In genomic region chr8:13254019-13254418, GRCm38 (mm10) we compare ENCODE assay signal across 8 mouse cellular contexts. TPM values are rescaled to one million over a fixed set of nuclear protein-coding genes. Genes with fewer than 3 reads are reported as not detected.
A peak's percentile ranks its signal among the peaks of the same experiment; 100 is the strongest.
DNase-seq lines count a peak whose midpoint lies in the region; ATAC-seq and TF ChIP-seq lines count a peak whose summit lies in the region.

Gene Adprhl1 (minus strand): TSS chr8:13254162.

- no peak within 1 kb of the TSS for H3K27ac ChIP-seq in MEL (ENCODE audit: control insufficient read depth, low read depth, low read length)
- no peak within 1 kb of the TSS for H3K27ac ChIP-seq in forebrain, embryonic 16.5 days (ENCODE audit: low read length)
- no peak within 1 kb of the TSS for H3K27ac ChIP-seq in layer of hippocampus, adult 2 months
- no peak within 1 kb of the TSS for H3K27ac ChIP-seq in lung, embryonic 14.5 days (ENCODE audit: low read depth)

- no peaks in the 10 kb centered on the region for H3K79me2 ChIP-seq in MEL (ENCODE audit: control insufficient read depth, insufficient read depth, low read length, poor library complexity)

- peak; percentile 76 for DNase-seq in MEL (ENCODE audit: low read depth, low spot score)
- DNase-seq in cerebellum, adult 11-12 months: peak; percentile 72
- peak; percentile 36 for DNase-seq in heart, postnatal 25 days (ENCODE audit: low spot score)
- peak; percentile 70 to 72 for DNase-seq in layer of hippocampus, adult 2 months (ENCODE audit: low spot score in 2 of 2)
- peak; percentile 78 for DNase-seq in lung, embryonic 14.5 days
- peak; percentile 24 for DNase-seq in ovary, postnatal 10 days (ENCODE audit: low spot score)
- DNase-seq in thymus, postnatal 0 days (ENCODE audit: low spot score): peak; percentile 66

- no peaks in the 10 kb centered on the region for H3K4me1 ChIP-seq in MEL (ENCODE audit: control insufficient read depth in 1 of 2, insufficient read depth in 2 of 2, low read length in 2 of 2)
- H3K4me1 ChIP-seq in forebrain, embryonic 16.5 days (replicated peaks; ENCODE audit: control insufficient read depth, insufficient read depth, low read length): no peaks in the 10 kb centered on the region
- H3K4me1 ChIP-seq in lung, embryonic 14.5 days (ENCODE audit: insufficient read depth): no peaks in the 10 kb centered on the region

- peak; percentile 63 for ATAC-seq in forebrain, embryonic 16.5 days
- ATAC-seq in lung, embryonic 14.5 days (ENCODE audit: insufficient read depth): peak; percentile 69; the same call in 1 of the 2 replicates

- TF ChIP-seq RAD21 in MEL (IDR thresholded peaks at IDR 0.05; ENCODE audit: low read depth, low read length): peak; percentile 89

- no peaks in the 10 kb centered on the region for H3K36me3 ChIP-seq in MEL (ENCODE audit: control insufficient read depth in 1 of 2, insufficient read depth in 2 of 2, low read length in 2 of 2)
- peaks cover 10% of the 10 kb centered on the region for H3K36me3 ChIP-seq in forebrain, embryonic 16.5 days (ENCODE audit: control insufficient read depth, insufficient read depth)
- H3K36me3 ChIP-seq in lung, embryonic 14.5 days (ENCODE audit: insufficient read depth): peaks cover 20% of the 10 kb centered on the region

- intact Hi-C loops in heart, postnatal 25 days (cut with DNase I): loop anchor here (5.0 kb wide), 1 partner anchor 42 kb away; no protein-coding TSS in a partner anchor

- H3K9ac ChIP-seq in MEL (ENCODE audit: control insufficient read depth, low read depth, low read length, poor library complexity, severe bottlenecking): no peak within 1 kb of the TSS
- H3K9ac ChIP-seq in forebrain, embryonic 16.5 days (replicated peaks; ENCODE audit: low read depth, low read length): no peak within 1 kb of the TSS
- no peak within 1 kb of the TSS for H3K9ac ChIP-seq in lung, embryonic 14.5 days

- no peak for TF ChIP-seq POLR2A in MEL (IDR thresholded peaks at IDR 0.05; ENCODE audit: control insufficient read depth in 1 of 2, insufficient read depth in 1 of 2, low read depth in 1 of 2, low read length in 2 of 2, poor library complexity in 1 of 2)

- no peak within 1 kb of the TSS for H3K4me3 ChIP-seq in MEL (ENCODE audit: control insufficient read depth in 1 of 2, insufficient read depth in 1 of 2, low read depth in 2 of 2, low read length in 2 of 2)
- no peak within 1 kb of the TSS for H3K4me3 ChIP-seq in forebrain, embryonic 16.5 days (replicated peaks; ENCODE audit: low read length)
- H3K4me3 ChIP-seq in layer of hippocampus, adult 2 months: no peak within 1 kb of the TSS
- H3K4me3 ChIP-seq in lung, embryonic 14.5 days (ENCODE audit: low read depth, low read length): no peak within 1 kb of the TSS

- 35% methylated on average over 8 of the region's 8 CpGs for WGBS in forebrain, embryonic 16.5 days
- 32% methylated on average over 8 of the region's 8 CpGs for WGBS in lung, embryonic 14.5 days

- peak; percentile 91 to 97 (median 97) for TF ChIP-seq CTCF in MEL (IDR thresholded peaks at IDR 0.05 in 2 of 3, conservative IDR thresholded peaks at IDR 0.05 in 1 of 3; ENCODE audit: control insufficient read depth in 1 of 3, insufficient read depth in 1 of 3, low read depth in 2 of 3, low read length in 3 of 3, poor library complexity in 1 of 3, severe bottlenecking in 1 of 3)
- TF ChIP-seq CTCF in layer of hippocampus, adult 2 months (conservative IDR thresholded peaks at IDR 0.05): peak; percentile 92
- TF ChIP-seq CTCF in lung, embryonic 14.5 days (IDR thresholded peaks at IDR 0.05; ENCODE audit: low read depth): peak; percentile 82

- no peak within 1 kb of the TSS for H3K4me2 ChIP-seq in forebrain, embryonic 16.5 days (ENCODE audit: low read length)
- H3K4me2 ChIP-seq in lung, embryonic 14.5 days: no peak within 1 kb of the TSS

- H3K27me3 ChIP-seq in MEL (ENCODE audit: control insufficient read depth in 1 of 2, insufficient read depth in 2 of 2, low read length in 2 of 2): no peaks in the 10 kb centered on the region
- H3K27me3 ChIP-seq in forebrain, embryonic 16.5 days (replicated peaks; ENCODE audit: control insufficient read depth, insufficient read depth, low read length): no peaks in the 10 kb centered on the region
- H3K27me3 ChIP-seq in lung, embryonic 14.5 days (ENCODE audit: insufficient read depth, low read length): no peaks in the 10 kb centered on the region

- H3K9me3 ChIP-seq in MEL (replicated peaks; ENCODE audit: insufficient read depth, low read length): no peaks in the 10 kb centered on the region
- no peaks in the 10 kb centered on the region for H3K9me3 ChIP-seq in forebrain, embryonic 16.5 days (ENCODE audit: control insufficient read depth, low read length)
- no peaks in the 10 kb centered on the region for H3K9me3 ChIP-seq in lung, embryonic 14.5 days (ENCODE audit: low read depth, low read length)

- no peak for TF ChIP-seq EP300 in MEL (IDR thresholded peaks at IDR 0.05; ENCODE audit: low read depth in 1 of 2, low read length in 2 of 2)

TF ChIP-seq in MEL, 35 proteins besides CTCF, POLR2A, EP300 and RAD21:
- TF ChIP-seq SMC3 (IDR thresholded peaks at IDR 0.05; ENCODE audit: low read depth, low read length) (peak; percentile 83), ZC3H11A (IDR thresholded peaks at IDR 0.05; ENCODE audit: low read depth, low read length) (peak; percentile 74), USF2 (IDR thresholded peaks at IDR 0.05; ENCODE audit: borderline replicate concordance in 1 of 2, insufficient read depth in 1 of 2, low read depth in 1 of 2, low read length in 2 of 2) (no peak)
TF ChIP-seq in MEL: peak in this region for 2.

RNA-seq across cellular contexts. Expression of gene Adprhl1, which starts in this region (rescaled TPM):
- not detected in 2 replicates for total RNA-seq in MEL (2012; rRNA removed)
- not detected for polyA plus RNA-seq in MEL (2012; ENCODE audit: insufficient read depth in 1 of 2, insufficient read length in 2 of 2, low read depth in 1 of 2, low replicate concordance in 2 of 2, missing spikeins in 1 of 2)
- polyA plus RNA-seq in forebrain, embryonic 16.5 days (2015; fragmentation: Nextera tagmentation; extraction: Ambion mirVana): not detected in 2 replicates
- total RNA-seq in heart, postnatal 25 days (2021): 100 to 1,000 TPM; 515 to 520 TPM
- 1 to 10 TPM in 1 of 2 experiments, under 1 TPM in 1; 0.67 to 1.1 TPM for total RNA-seq in layer of hippocampus, adult 2 months (2021)
- 1.6 TPM in 1 of 2 replicates, not detected in the other for polyA plus RNA-seq in lung, embryonic 14.5 days (2014; fragmentation: Nextera tagmentation; extraction: Ambion mirVana)
- 0.31 TPM in 1 of 2 replicates, not detected in the other for polyA plus RNA-seq in thymus, postnatal 0 days (2015; fragmentation: Nextera tagmentation; extraction: Ambion mirVana)

Comparison
In these comparisons a context has a peak if more than half of its experiments do, and no peak if none do; other contexts are left out.
1. RNA of gene Adprhl1 (total RNA-seq): 515 to 520 TPM in heart, postnatal 25 days; 0.67 to 1.1 TPM in layer of hippocampus, adult 2 months and not detected in MEL; every median in the first group is over 100 times any median in the second.
2. Peak in DNase-seq in MEL; RNA of the gene not detected or under 1 TPM.
3. Peak in ATAC-seq in forebrain, embryonic 16.5 days; RNA of the gene not detected or under 1 TPM.
4. Peak in DNase-seq in thymus, postnatal 0 days; RNA of the gene not detected or under 1 TPM.
5. DNase-seq: peak in every context shown above with its lines; median percentile 78 in lung, embryonic 14.5 days; 76 in MEL; 72 in cerebellum, adult 11-12 months; 71 in layer of hippocampus, adult 2 months; 66 in thymus, postnatal 0 days; 36 in heart, postnatal 25 days; 24 in ovary, postnatal 10 days.
6. Peak in every context shown above with its lines, with median percentiles within 50 percentile points of each other: CTCF ChIP-seq.